Mouse (Mus musculus) forelimb bud, embryonic 11.5 days (tissue): ENCODE measurements around the gene Gpr139.
A peak's percentile ranks its signal among the peaks of the same experiment; 100 is the strongest.

Source experiments
- DNase-seq: peaks from one replicate; pipeline ENCODE4 v3.0.0-alpha.2; 2012; ENCODE audit warnings: low read depth, low spot score

Gene Gpr139

DNA sequence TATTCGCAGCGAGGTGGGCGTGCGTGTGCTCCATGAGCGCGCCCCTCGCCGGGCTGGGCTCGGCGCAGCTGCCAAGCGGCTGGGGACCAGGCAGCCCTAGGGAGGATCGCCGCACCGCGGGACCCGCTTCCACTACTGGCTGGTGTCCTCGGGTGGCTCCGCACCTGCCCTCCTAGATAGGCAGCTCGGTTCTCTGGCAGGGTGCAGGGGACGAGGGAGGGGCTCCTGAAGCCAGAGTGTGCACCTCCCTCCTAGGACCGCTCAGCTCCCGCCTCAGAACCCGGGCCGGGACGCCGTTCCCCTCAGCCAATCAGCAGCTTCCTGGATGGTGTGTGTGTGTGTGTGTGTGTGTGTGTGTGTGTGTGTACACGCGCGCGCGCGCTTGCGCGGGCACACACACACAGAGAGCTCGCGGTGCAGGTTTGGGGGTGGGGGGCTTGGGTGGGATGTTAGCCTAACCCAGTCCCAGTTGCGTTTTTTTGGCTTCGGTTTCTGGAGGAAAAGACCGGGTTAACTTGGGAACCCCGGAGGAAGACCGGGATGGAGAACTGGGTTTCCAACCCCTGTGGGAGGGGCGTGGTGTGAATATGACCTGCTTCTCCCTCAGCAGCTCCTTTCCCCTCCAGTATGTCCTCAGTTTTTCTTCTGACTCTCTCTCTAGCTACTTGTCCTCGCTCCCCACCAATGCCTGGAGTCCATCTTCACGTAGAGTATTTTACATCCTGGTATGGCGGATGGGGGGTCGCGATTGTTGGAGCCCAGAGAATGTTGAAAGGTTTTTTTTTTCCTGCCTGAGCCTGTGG lies at the start of gene Gpr139:
Gene Gpr139 (minus strand): TSS at position 263 of the 803 bp plus-strand sequence.
- DNase-seq, result peak; percentile 17

DNA sequence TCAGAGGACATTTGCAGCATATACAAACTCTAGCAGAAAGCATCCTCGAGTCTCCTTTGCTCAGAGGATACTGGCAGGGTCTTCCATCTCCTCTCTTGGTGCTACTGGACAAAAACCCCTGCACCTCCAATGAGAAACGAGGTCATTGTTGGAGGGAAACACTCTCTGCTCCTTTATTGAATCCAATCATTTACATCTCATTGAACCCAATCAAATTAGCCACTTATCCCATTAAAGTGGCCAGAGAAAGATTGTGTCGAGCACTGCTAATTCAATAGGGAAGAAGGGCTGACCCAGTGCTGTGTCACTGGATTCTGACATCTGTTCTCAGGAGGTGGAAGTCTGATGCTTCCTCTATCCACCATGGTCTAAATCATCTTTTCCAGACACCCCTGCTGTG lies 46.6 kb upstream of the Gpr139 start:
- no peak for DNase-seq

DNA sequence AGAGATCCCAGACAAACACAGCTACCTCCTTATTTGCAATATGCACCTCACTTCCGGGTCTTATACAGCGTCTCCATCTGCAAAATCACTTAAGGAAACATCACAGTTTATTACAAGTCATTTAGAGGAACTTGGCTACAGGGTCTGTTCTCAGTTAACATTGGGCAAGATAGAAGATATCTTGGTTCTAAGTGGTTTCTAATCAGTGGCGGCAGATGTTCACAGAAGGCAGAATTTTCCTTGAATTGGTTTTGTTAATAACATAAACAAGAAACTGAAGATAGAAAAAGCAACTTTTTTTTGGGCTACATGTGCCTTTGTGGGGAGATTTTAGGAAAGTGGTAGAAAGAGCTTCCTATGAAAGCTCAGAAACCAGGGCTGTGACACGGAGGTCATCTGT lies 38.3 kb upstream of the Gpr139 start:
- DNase-seq, result no peak

DNA sequence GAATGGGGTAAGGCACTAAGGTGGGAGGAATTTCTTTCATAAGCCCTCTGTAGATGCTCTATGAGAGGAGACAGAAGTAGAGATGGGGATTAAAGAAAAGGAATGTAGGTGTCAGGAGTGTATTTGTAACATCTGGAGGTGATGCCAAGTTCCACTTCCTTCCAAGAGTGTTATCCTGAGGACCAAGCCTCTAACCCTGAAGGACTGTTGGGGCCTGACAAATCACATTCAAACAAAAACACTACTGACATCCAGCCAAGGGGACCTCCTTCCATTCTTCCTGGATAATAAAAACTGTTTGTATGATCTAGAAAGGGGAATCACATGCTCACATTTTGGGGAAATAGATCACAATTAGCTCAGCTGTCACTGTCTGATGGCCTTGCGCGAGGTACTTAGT lies 34.7 kb upstream of the Gpr139 start:
- no peak for DNase-seq

DNA sequence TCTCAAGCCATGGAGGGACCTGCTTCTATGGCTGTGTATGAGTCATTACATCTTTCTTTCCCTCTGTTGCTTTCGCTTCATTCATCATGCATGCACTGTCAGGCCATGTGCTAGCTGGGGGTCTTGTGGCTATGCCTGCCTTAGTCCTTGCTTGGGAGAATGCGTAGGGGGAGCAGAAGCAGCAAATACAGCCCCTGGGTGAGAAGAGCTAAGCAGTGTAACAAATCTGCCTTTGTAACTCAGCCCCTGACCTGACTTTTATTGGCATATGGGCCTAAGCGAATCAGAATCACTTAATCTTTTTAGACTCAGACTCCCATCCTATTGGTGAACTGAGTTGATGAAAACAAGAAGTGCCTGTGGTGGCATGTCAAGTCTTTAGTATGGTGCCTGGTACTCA lies 22.8 kb upstream of the Gpr139 start:
- no peak for DNase-seq

DNA sequence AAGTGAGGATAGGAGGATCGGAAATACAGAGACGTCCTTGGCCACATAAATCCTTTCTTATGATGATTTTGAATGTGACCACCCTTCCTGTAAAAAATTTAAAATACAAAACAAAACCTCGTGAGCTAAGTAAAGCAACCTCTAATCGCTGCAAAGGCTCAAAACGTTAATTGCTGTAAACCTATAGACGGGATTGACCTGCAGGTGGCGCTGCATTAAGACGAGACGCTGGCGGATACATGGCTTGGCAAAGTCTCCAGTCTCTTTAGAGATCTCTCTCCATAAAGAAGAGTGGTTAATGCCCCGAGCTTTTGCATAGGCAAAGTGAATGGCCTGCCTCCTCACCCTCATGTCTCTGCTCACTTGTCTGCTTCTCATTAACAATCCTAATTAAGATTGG lies 2.0 kb upstream of the Gpr139 start:
- no peak for DNase-seq

DNA sequence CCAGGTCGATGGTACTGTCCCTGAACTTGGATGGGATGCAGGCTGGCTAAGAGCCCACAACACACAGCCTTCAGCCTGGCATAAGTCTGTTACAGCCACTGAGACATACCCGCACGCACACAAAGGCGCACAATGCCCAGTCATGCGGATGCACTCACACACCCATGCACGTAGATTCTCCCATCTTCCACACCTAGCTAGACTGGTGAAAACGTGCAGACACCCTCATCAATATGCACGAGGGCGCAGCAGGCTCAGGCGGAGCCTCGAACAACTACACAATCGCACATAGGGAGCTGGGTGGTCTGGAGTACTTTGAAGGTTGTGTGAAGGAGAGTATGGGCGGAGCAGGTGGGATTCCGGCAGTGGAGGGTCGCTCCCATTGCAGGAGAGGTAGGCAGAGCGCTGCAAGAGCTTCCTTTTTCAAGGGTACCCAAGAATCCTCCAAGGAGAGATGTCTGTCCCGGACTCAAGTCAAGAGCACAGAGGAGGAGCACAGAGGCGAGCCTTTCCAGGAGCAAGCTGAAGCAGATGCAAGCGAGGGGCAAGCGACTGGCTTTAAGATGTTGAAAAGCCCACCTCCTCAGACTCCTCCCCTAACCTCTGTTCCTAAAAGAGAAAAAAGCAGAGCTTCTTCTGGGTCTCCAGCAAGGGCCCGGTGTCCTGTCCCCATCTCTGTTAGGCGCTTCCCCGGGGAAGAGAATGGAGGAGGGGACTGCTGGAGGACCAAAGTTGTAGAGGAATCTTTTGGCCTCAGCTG lies 958 bp upstream of the Gpr139 start:
- no peak for DNase-seq

DNA sequence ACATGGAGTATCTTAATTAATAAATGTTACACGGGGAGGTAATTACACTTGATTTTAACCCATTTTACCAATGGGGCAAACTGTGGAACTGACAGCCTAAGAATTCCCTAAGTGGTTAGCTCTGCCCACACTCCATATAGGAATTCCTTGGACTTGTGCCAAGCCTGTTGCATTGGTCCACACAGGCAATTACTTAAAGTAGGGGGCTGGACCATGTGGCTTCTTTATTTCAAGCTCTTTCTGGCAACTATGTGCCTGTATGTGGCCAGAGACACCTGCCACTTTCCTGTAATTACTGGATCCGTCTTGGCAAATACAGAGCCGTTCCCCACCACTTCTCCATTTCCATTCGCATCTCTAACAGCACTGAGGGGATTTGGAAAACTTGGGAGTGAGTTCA lies 3.4 kb downstream of the Gpr139 start:
- no peak for DNase-seq

DNA sequence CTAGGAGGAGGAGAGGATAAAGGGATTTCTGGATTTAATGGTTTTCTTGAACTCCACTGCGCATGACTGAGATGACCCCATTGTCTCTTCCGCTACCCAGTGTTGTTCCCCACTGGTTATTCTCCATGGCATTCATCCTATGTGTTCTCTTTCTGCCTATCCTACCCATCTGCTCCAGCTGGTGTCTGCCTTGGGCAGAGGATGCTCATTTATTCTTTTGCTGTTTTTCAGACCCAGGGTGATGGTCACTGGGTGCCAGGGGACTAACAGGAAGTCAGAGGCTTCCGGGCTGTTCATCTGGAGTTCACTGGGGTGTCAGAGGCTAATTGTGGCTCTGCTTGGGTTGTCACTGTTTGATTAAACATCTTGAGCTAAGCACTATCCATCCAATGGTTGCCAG lies 24.4 kb downstream of the Gpr139 start:
- DNase-seq, result no peak

DNA sequence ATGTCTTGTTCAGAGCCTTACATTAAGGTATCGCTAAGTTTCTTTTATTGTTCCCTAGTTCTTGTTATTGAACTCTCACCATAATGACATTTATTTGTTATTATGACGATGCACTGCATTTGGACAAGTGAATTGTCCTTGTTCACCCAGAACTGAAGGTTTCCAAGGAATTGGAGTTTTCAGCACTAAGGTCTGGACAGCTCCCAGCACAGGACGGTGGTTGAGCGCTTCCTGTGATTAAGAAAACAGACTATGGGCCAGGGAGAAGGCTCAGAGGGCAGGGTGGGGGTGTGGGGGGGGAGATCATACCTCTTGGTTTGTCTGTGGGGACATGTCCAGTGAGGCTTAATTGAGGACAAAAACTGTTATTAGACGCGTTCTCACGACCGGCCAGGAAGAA lies 72.6 kb downstream of the Gpr139 start:
- peak; percentile 66 for DNase-seq

DNA sequence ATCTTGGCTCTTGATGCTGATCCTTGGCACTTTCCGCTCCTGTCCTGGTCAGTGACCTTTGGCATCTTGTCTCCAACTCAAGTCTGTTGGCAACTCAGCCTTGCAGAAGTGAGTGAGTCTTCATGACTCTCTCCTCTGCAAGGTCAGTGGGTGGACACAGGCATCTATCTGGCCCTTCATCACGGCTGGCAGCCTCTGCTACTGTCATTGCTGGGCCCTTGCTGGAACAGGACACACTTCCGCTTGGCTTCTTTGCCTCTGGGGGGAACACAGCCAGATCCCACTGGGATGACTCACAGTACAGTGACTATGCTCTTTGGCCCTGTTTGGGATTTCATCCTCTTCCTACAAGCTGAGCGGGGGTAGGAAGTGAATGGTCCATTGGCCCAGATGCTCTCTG lies 78.5 kb downstream of the Gpr139 start:
- DNase-seq, result no peak

DNA sequence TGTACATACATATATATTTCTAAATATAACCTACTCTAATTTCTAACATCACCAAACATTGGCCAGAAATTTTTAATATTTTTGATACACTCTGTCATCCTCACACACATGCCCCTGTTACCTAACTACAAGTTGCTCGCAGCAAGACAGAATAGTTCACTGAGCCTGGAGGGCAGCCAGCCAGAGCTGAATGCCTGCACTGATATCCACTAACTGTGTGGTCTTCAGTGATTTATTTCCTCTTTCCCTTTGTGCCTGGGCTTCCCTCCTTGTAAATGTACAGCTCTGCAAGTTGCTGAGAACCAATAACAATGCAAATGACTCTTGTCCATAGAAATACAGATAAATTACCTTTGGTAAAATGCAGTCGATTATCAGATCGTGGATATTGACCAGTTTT lies 87.8 kb downstream of the Gpr139 start:
- no peak for DNase-seq
